Mouse (Mus musculus): ENCODE measurements at regions not wholly inside any gene's neighbourhood (a gene's known extent, or its start where the extent isn't known, plus 50 kb on each side); places are given as distances from the start of the nearest gene placed in this dataset.

- no peak overlapping the region for H3K4me3 ChIP-seq
- H3K36me3 ChIP-seq (ENCODE audit: poor library complexity, severe bottlenecking): no peaks in the 10 kb centered on the region
- no peak for ATAC-seq
- no peak overlapping the region for H3K27ac ChIP-seq
- no peak overlapping the region for H3K9ac ChIP-seq
- no peaks in the 10 kb centered on the region for H3K9me3 ChIP-seq (replicated peaks)
- WGBS: 90% methylated on average over 4 of the region's 4 CpGs
- H3K4me2 ChIP-seq: no peak overlapping the region
- no peaks in the 10 kb centered on the region for H3K27me3 ChIP-seq
- H3K4me1 ChIP-seq: peaks cover 14% of the 10 kb centered on the region; the same call in 1 of the 2 replicates
Observed at GRCm38 (mm10) chr16:91970461-91970860, 87.6 kb upstream of the Mrps6 start.

- no peak for ATAC-seq
- Histone ChIP-seq H3K36me3 (ENCODE audit: poor library complexity, severe bottlenecking) (no peaks in the 10 kb centered on the region), H3K4me3 (no peak overlapping the region), H3K4me1 (peaks cover 10% of the 10 kb centered on the region; the same call in 1 of the 2 replicates), H3K27ac (no peak overlapping the region), H3K27me3 (no peaks in the 10 kb centered on the region), H3K9ac (no peak overlapping the region), H3K9me3 (replicated peaks) (no peaks in the 10 kb centered on the region), H3K4me2 (no peak overlapping the region)
- 90% methylated on average over 8 of the region's 9 CpGs for WGBS
Observed at GRCm38 (mm10) chr16:91973183-91973582, 84.9 kb upstream of the Mrps6 start.

- Histone ChIP-seq H3K36me3 (ENCODE audit: poor library complexity, severe bottlenecking) (no peaks in the 10 kb centered on the region), H3K4me2 (no peak overlapping the region), H3K9ac (no peak overlapping the region), H3K9me3 (replicated peaks) (no peaks in the 10 kb centered on the region), H3K27ac (no peak overlapping the region), H3K27me3 (no peaks in the 10 kb centered on the region), H3K4me1 (no peaks in the 10 kb centered on the region), H3K4me3 (no peak overlapping the region)
- no peak for ATAC-seq
- WGBS: 79% methylated on average over 8 of the region's 8 CpGs
Observed at GRCm38 (mm10) chr16:91976194-91976805, 81.8 kb upstream of the Mrps6 start.

- ATAC-seq: no peak
- Histone ChIP-seq H3K4me2 (no peak overlapping the region), H3K4me3 (no peak overlapping the region), H3K9me3 (replicated peaks) (no peaks in the 10 kb centered on the region), H3K9ac (no peak overlapping the region), H3K27ac (no peak overlapping the region), H3K4me1 (no peaks in the 10 kb centered on the region), H3K27me3 (no peaks in the 10 kb centered on the region), H3K36me3 (ENCODE audit: poor library complexity, severe bottlenecking) (no peaks in the 10 kb centered on the region)
- 22% methylated on average over 4 of the region's 4 CpGs for WGBS
Observed at GRCm38 (mm10) chr16:91978423-91978822, 79.6 kb upstream of the Mrps6 start.

GRCm38 (mm10) chr16:91978846-91979245 lies 79.2 kb upstream of the Mrps6 start:
- Histone ChIP-seq H3K9me3 (replicated peaks) (no peaks in the 10 kb centered on the region), H3K4me2 (no peak overlapping the region), H3K4me1 (no peaks in the 10 kb centered on the region), H3K4me3 (no peak overlapping the region), H3K9ac (no peak overlapping the region), H3K27ac (no peak overlapping the region), H3K27me3 (no peaks in the 10 kb centered on the region), H3K36me3 (ENCODE audit: poor library complexity, severe bottlenecking) (no peaks in the 10 kb centered on the region)
- no peak for ATAC-seq
- WGBS: 37% methylated on average over 5 of the region's 5 CpGs

GRCm38 (mm10) chr16:91980482-91980881 lies 77.6 kb upstream of the Mrps6 start:
- WGBS: 80% methylated on average over 6 of the region's 6 CpGs

GRCm38 (mm10) chr16:91985211-91985610 lies 72.9 kb upstream of the Mrps6 start:
- no peaks in the 10 kb centered on the region for H3K4me1 ChIP-seq
- WGBS: 87% methylated on average over 12 of the region's 12 CpGs

More at GRCm38 (mm10) chr16:91980482-91980881, 77.6 kb upstream of the Mrps6 start:
- Histone ChIP-seq H3K36me3 (ENCODE audit: poor library complexity, severe bottlenecking) (no peaks in the 10 kb centered on the region), H3K27ac (no peak overlapping the region), H3K4me1 (no peaks in the 10 kb centered on the region), H3K4me3 (no peak overlapping the region), H3K9me3 (replicated peaks) (no peaks in the 10 kb centered on the region), H3K27me3 (no peaks in the 10 kb centered on the region), H3K9ac (no peak overlapping the region), H3K4me2 (no peak overlapping the region)
- no peak for ATAC-seq

GRCm38 (mm10) chr16:91989332-91989731 lies 68.7 kb upstream of the Mrps6 start:
- H3K9me3 ChIP-seq (replicated peaks): no peaks in the 10 kb centered on the region
- no peaks in the 10 kb centered on the region for H3K4me1 ChIP-seq
- no peaks in the 10 kb centered on the region for H3K27me3 ChIP-seq
- H3K36me3 ChIP-seq (ENCODE audit: poor library complexity, severe bottlenecking): no peaks in the 10 kb centered on the region
- WGBS: 89% methylated on average over 4 of the region's 4 CpGs
- H3K4me3 ChIP-seq: no peak overlapping the region
- no peak overlapping the region for H3K27ac ChIP-seq
- H3K9ac ChIP-seq: no peak overlapping the region
- H3K4me2 ChIP-seq: no peak overlapping the region
- ATAC-seq: no peak

More at GRCm38 (mm10) chr16:91985211-91985610, 72.9 kb upstream of the Mrps6 start:
- H3K4me2 ChIP-seq: no peak overlapping the region
- no peak overlapping the region for H3K27ac ChIP-seq
- no peaks in the 10 kb centered on the region for H3K9me3 ChIP-seq (replicated peaks)
- H3K9ac ChIP-seq: no peak overlapping the region
- ATAC-seq: no peak
- H3K36me3 ChIP-seq (ENCODE audit: poor library complexity, severe bottlenecking): no peaks in the 10 kb centered on the region
- no peaks in the 10 kb centered on the region for H3K27me3 ChIP-seq
- no peak overlapping the region for H3K4me3 ChIP-seq

GRCm38 (mm10) chr16:91995459-91996190 lies 62.4 kb upstream of the Mrps6 start:
- no peaks in the 10 kb centered on the region for H3K9me3 ChIP-seq (replicated peaks)
- H3K4me2 ChIP-seq: peak overlapping the region; percentile 40
- no peaks in the 10 kb centered on the region for H3K27me3 ChIP-seq
- 30% methylated on average over 12 of the region's 13 CpGs for WGBS
- no peaks in the 10 kb centered on the region for H3K36me3 ChIP-seq (ENCODE audit: poor library complexity, severe bottlenecking)
- H3K4me1 ChIP-seq: peaks cover 5% of the 10 kb centered on the region; the same call in 1 of the 2 replicates
- no peak overlapping the region for H3K9ac ChIP-seq
- H3K27ac ChIP-seq: no peak overlapping the region; the same call in 1 of the 2 replicates
- ATAC-seq: peak; percentile 41; the same call in 1 of the 2 replicates
- no peak overlapping the region for H3K4me3 ChIP-seq

- WGBS: 89% methylated on average over 5 of the region's 5 CpGs
- no peak for ATAC-seq
- Histone ChIP-seq H3K27me3 (no peaks in the 10 kb centered on the region), H3K9ac (no peak overlapping the region), H3K4me2 (no peak overlapping the region), H3K4me3 (no peak overlapping the region), H3K27ac (no peak overlapping the region), H3K9me3 (replicated peaks) (peaks cover 4% of the 10 kb centered on the region; the same call in 1 of the 2 replicates), H3K36me3 (ENCODE audit: poor library complexity, severe bottlenecking) (no peaks in the 10 kb centered on the region), H3K4me1 (no peaks in the 10 kb centered on the region)
Observed at GRCm38 (mm10) chr16:92007351-92007750, 50.7 kb upstream of the Mrps6 start.
